Mouse (Mus musculus) spleen, adult 2 months (tissue): ENCODE data around the gene Kcnh6. TPM values are rescaled to one million over a fixed set of nuclear protein-coding genes. Genes with fewer than 3 reads are reported as not detected.

Experiments
- DNase-seq, 2 experiments: peaks; one replicate each; pipeline versions ENCODE4 v3.0.0 to v3.0.0-alpha.2; 2012 to 2021; ENCODE audit warnings: low spot score in 2 of 2, low read depth in 1 of 2
- H3K27ac ChIP-seq: fragments of 200-500 bp; 2 replicates; pipeline ENCODE4 v1.5.1; 2012; ENCODE audit warnings: low read length, inconsistent platforms; ENCODE audit not compliant: insufficient read depth
- H3K27me3 ChIP-seq: fragments of 200-500 bp; 2 replicates; pipeline ENCODE4 v1.6.1; 2012; ENCODE audit warnings: mild to moderate bottlenecking, moderate library complexity, low read length, inconsistent platforms; ENCODE audit not compliant: control insufficient read depth, insufficient read depth
- H3K36me3 ChIP-seq: fragments of 200-500 bp; 2 replicates; pipeline ENCODE4 v1.6.1; 2012; ENCODE audit warnings: mild to moderate bottlenecking, low read length, inconsistent platforms; ENCODE audit not compliant: control insufficient read depth, insufficient read depth
- H3K4me1 ChIP-seq: fragments of 200-500 bp; 2 replicates; pipeline ENCODE4 v1.6.1; 2011; ENCODE audit warnings: inconsistent platforms; ENCODE audit not compliant: control insufficient read depth, insufficient read depth, insufficient read length
- H3K4me3 ChIP-seq: fragments of 200-500 bp; 2 replicates; pipeline ENCODE4 v1.5.1; 2011; ENCODE audit warnings: mild to moderate bottlenecking, inconsistent platforms; ENCODE audit not compliant: insufficient read depth, insufficient read length; ENCODE audit errors: extremely low read depth
- CTCF ChIP-seq: fragments of 200-500 bp; IDR thresholded peaks from 2 replicates; pipeline ENCODE4 v1.5.1; 2011; ENCODE audit warnings: mild to moderate bottlenecking, inconsistent platforms; ENCODE audit not compliant: insufficient read depth, insufficient read length, insufficient replicate concordance; ENCODE audit errors: extremely low read depth
- POLR2A ChIP-seq: fragments of 200-500 bp; IDR thresholded peaks from 2 replicates; pipeline ENCODE4 v1.6.1; 2011; ENCODE audit warnings: low read depth, low read length, inconsistent platforms
- WGBS: fragments of 180-500 bp; shearing (Covaris S2); methylation state at CpG from one replicate; pipeline ENCODE4 v1.1.7; 2018; 5-methylcytosine and 5-hydroxymethylcytosine counted together
- polyA plus RNA-seq: library from polyadenylated mRNA; depleted of rRNA; stranded (reverse); fragments of >200 nt; gene quantifications from 2 replicates; pipeline ENCODE4 v1.2.3, GENCODE M21; 2012; rRNA removed

Kcnh6 gene
- polyA plus RNA-seq, 1 experiment = 0.35 TPM

DNA sequence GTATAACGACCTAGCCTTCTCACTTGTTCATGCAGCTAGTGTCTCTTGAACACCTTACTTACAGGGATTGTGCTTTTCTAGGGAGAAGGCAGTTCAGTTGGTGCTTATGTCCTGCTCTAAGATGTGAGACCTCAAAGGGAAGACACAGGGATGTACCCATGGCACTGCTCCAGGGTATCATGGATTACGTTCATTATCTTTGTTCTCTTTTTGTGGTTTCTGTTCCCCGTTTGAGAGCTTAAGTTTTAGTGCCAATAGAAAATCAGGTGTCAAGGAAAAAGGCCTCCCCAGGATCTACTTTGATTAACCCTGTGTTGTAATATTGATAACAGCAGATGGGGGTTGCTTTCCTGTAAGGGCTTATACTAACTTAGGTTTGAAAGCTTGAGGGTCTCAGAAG is 65.8 kb downstream of the Kcnh6 start:
- TF ChIP-seq POLR2A (no peak), CTCF (no peak)
- Histone ChIP-seq H3K27me3 (no peaks in the 10 kb centered on the region), H3K36me3 (peaks cover 7% of the 10 kb centered on the region), H3K4me1 (no peaks in the 10 kb centered on the region), H3K27ac (no peak overlapping the region), H3K4me3 (no peak overlapping the region)
- no peak for DNase-seq
- 54% methylated on average over 3 of the region's 3 CpGs for WGBS

DNA sequence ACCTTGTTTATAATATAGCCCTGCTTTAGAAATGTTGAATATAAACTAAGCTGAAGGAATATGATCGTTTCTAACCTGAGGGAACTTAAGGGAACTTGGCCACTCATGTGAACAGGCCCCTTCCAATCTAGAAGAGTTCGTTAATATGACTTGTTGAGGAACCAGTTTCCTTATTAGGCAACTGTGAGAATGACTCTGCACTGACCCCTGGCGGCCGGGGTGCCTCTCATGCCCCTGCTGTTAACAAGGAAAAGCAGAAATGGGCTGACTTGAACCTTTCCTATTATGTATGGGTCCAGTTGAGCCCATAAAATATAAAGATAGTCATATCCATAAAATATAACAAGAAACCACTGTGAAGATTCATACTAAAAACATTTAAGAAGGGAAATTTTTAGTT is 68.4 kb downstream of the Kcnh6 start:
- Histone ChIP-seq H3K27me3 (no peaks in the 10 kb centered on the region), H3K36me3 (peaks cover 7% of the 10 kb centered on the region), H3K4me3 (no peak overlapping the region), H3K27ac (no peak overlapping the region), H3K4me1 (no peaks in the 10 kb centered on the region)
- under 1% methylated on average over 4 of the region's 4 CpGs for WGBS
- DNase-seq = peak; percentile 65 to 77
- TF ChIP-seq POLR2A = no peak
- TF ChIP-seq CTCF = peak; percentile 85

Other genes starting within 250 kb of the Kcnh6 start
- 1.9 and 2.8 TPM in 2 replicates for gene Cyb561, start 54.8 kb upstream of the Kcnh6 start, polyA plus RNA-seq
- 14.6 and 32.5 TPM in 2 replicates for gene Ace, start 40.2 kb upstream of the Kcnh6 start, polyA plus RNA-seq
- not detected in 2 replicates for gene Ace3, start 13.4 kb upstream of the Kcnh6 start, polyA plus RNA-seq
- 35.8 and 44.0 TPM in 2 replicates for gene Dcaf7, start 28.7 kb downstream of the Kcnh6 start, polyA plus RNA-seq
- 6.1 and 7.6 TPM in 2 replicates for gene Taco1, start 57.9 kb downstream of the Kcnh6 start, polyA plus RNA-seq
- gene Map3k3, start 76.5 kb downstream of the Kcnh6 start, polyA plus RNA-seq = 34.1 and 37.1 TPM in 2 replicates
- 0.72 TPM in 1 of 2 replicates, not detected in the other for gene Gm10840, start 152.7 kb downstream of the Kcnh6 start, polyA plus RNA-seq
- gene Limd2, start 152.7 kb downstream of the Kcnh6 start, polyA plus RNA-seq = 305 and 309 TPM in 2 replicates
- 32.6 and 36.7 TPM in 2 replicates for gene Strada, start 194.0 kb downstream of the Kcnh6 start, polyA plus RNA-seq
- gene Ccdc47, start 208.2 kb downstream of the Kcnh6 start, polyA plus RNA-seq = 7.0 and 7.3 TPM in 2 replicates
- 7.1 and 7.4 TPM in 2 replicates for gene Ddx42, start 208.8 kb downstream of the Kcnh6 start, polyA plus RNA-seq
- gene Ftsj3, start 248.0 kb downstream of the Kcnh6 start, polyA plus RNA-seq = 12.2 and 14.4 TPM in 2 replicates
- 18.6 and 18.9 TPM in 2 replicates for gene Psmc5, start 248.0 kb downstream of the Kcnh6 start, polyA plus RNA-seq